In the genomic region with DNA sequence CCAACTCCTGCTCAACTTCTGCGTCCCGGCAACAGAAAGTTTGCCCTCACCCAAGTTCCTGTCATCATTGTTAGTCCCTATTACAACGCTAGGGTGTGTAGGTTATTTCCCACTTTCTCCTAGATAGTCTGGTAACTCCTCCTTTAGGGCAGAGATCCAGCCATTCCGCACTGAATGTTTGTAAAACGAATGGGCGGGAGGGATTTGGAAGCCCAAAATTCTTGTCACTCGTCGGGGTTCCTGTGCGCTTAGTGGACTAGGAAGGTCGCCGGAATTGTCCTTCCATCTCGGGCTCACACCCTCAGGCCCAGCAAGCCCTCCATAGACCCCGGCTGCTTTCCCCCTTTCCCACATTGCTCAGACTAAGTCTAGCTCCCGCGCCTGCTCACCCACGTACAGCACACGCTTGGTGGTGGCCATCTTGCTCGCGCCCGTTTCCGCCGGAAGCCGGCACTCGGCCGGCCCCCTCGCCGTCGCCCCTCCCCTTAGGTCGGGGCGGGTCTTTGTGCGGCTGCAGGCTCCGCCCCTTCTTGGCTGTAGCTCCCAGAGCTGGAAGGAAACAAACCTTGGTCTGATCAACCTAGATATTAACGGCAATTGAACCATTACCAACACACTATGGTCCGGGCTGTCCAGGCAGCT, we compare ENCODE assay signal across 8 mouse cellular contexts. TPM values are rescaled to one million over a fixed set of nuclear protein-coding genes. Genes with fewer than 3 reads are reported as not detected.
DNase-seq lines count a peak whose midpoint lies in the region; ATAC-seq and TF ChIP-seq lines count a peak whose summit lies in the region.

Ppie (minus strand) TSS at position 439 of the 642 bp plus-strand sequence.

- H3K4me3 ChIP-seq in gastrocnemius, adult 2 months, result peak within 1 kb of the TSS; percentile 84
- H3K4me3 ChIP-seq in hindbrain, postnatal 0 days (ENCODE audit: low read length), result peak within 1 kb of the TSS; percentile 66

- H3K4me2 ChIP-seq in hindbrain, postnatal 0 days (ENCODE audit: low read depth, low read length), result peak within 1 kb of the TSS; percentile 64

- WGBS in hindbrain, postnatal 0 days, result 1% methylated on average over 34 of the region's 34 CpGs

- peak within 1 kb of the TSS; percentile 90 for H3K27ac ChIP-seq in gastrocnemius, adult 2 months
- peak within 1 kb of the TSS; percentile 87 for H3K27ac ChIP-seq in hindbrain, postnatal 0 days

- H3K27me3 ChIP-seq in hindbrain, postnatal 0 days (ENCODE audit: insufficient read depth, low read length), result no peaks in the 10 kb centered on the region

- peaks cover 8% of the 10 kb centered on the region for H3K4me1 ChIP-seq in hindbrain, postnatal 0 days (ENCODE audit: insufficient read depth, low read length)

- no peak; the same call in 1 of the 2 replicates for TF ChIP-seq CTCF in gastrocnemius, adult 2 months (IDR thresholded peaks at IDR 0.05)
- peak; percentile 46 for TF ChIP-seq CTCF in hindbrain, postnatal 0 days (IDR thresholded peaks at IDR 0.05; ENCODE audit: low read depth)

- intact Hi-C loops in gastrocnemius, adult 2 months (cut with DNase I), result no loop called here
- intact Hi-C loops in left cerebral cortex, postnatal 10 days (cut with DNase I), result no loop called here

- peaks cover 13% of the 10 kb centered on the region; the same call in 1 of the 2 replicates for H3K36me3 ChIP-seq in hindbrain, postnatal 0 days (ENCODE audit: insufficient read depth, low read length)

- peak within 1 kb of the TSS; percentile 55 for H3K9ac ChIP-seq in hindbrain, postnatal 0 days (replicated peaks; ENCODE audit: low read length)

- ATAC-seq in activated CD4-positive, CD25-positive, alpha-beta regulatory T cell, adult 4 months, result peak; percentile 96
- peak; percentile 97 for ATAC-seq in common myeloid progenitor, adult 5-6 weeks (replicated peaks; ENCODE audit: low read depth, poor library complexity, severe bottlenecking)
- peak; percentile 98 for ATAC-seq in hindbrain, postnatal 0 days
- ATAC-seq in megakaryocyte-erythroid progenitor cell, adult 5-6 weeks (replicated peaks; ENCODE audit: low FRiP score, low TSS enrichment, poor library complexity, severe bottlenecking), result peak; percentile 96

- DNase-seq in gastrocnemius, adult 2 months, result peak; percentile 89
- DNase-seq in hindbrain, postnatal 0 days (ENCODE audit: low spot score), result peak; percentile 95
- DNase-seq in left cerebral cortex, postnatal 10 days (ENCODE audit: extremely low spot score in 1 of 2, low spot score in 2 of 2), result peak; percentile 66 to 87
- DNase-seq in right cerebral cortex, postnatal 25 days, result peak; percentile 79
- peak; percentile 79 to 82 for DNase-seq in urinary bladder, postnatal 4 days (ENCODE audit: low spot score in 2 of 2)

- H3K9me3 ChIP-seq in hindbrain, postnatal 0 days (ENCODE audit: low read length), result no peaks in the 10 kb centered on the region

RNA-seq across cellular contexts. Expression of gene Ppie, which starts in this region (rescaled TPM):
- polyA plus RNA-seq in activated CD4-positive, CD25-positive, alpha-beta regulatory T cell, adult 4 months (2017; shearing (Covaris generic)), result 10 to 100 TPM; 53.6 to 68.7 TPM
- total RNA-seq in common myeloid progenitor, adult 5-6 weeks (2017), result 72.2 and 91.1 TPM in 2 replicates
- 10 to 100 TPM; 21.3 to 21.4 TPM for total RNA-seq in gastrocnemius, adult 2 months (2021)
- total RNA-seq in hindbrain, postnatal 0 days (2014; rRNA removed), result 22.0 and 39.5 TPM in 2 replicates
- 44.4 and 49.7 TPM in 2 replicates for polyA plus RNA-seq in hindbrain, postnatal 0 days (2015; fragmentation: Nextera tagmentation; extraction: Ambion mirVana)
- 10 to 100 TPM; 18.8 to 22.7 TPM for total RNA-seq in left cerebral cortex, postnatal 10 days (2021)
- total RNA-seq in megakaryocyte-erythroid progenitor cell, adult 5-6 weeks (2014; fragmentation: Nextera tagmentation), result 74.5 and 87.1 TPM in 2 replicates
- 61.6 and 78.6 TPM in 2 replicates for total RNA-seq in megakaryocyte-erythroid progenitor cell, adult 5-6 weeks (2017)

Comparison
In these comparisons a context has a peak if more than half of its experiments do, and no peak if none do; other contexts are left out.
1. Peak in every context shown above with its lines: DNase-seq, ATAC-seq, H3K4me3 ChIP-seq and H3K27ac ChIP-seq.